Mouse (Mus musculus) right cerebral cortex, postnatal 25 days (tissue): ENCODE data around the gene Olfr1293-ps.

Source experiments
- DNase-seq: peaks from one replicate; pipeline ENCODE4 v3.0.0; 2022

Olfr1293-ps gene

GRCm38 (mm10) chr2:111524903-111525302 lies at the start of gene Olfr1293-ps:
Gene Olfr1293-ps, plus strand, starts transcription at chr2:111525203.
- no peak for DNase-seq

- no peak for DNase-seq
Observed at GRCm38 (mm10) chr2:111480519-111480918, 44.5 kb upstream of the Olfr1293-ps start, which contains the start of gene Olfr1289. Gene Olfr1289, plus strand, starts transcription at chr2:111480819.

- no peak for DNase-seq
Observed at GRCm38 (mm10) chr2:111493729-111494128, 31.3 kb upstream of the Olfr1293-ps start, which contains the start of gene Olfr1290. Gene Olfr1290, minus strand, starts transcription at chr2:111493829.

DNA sequence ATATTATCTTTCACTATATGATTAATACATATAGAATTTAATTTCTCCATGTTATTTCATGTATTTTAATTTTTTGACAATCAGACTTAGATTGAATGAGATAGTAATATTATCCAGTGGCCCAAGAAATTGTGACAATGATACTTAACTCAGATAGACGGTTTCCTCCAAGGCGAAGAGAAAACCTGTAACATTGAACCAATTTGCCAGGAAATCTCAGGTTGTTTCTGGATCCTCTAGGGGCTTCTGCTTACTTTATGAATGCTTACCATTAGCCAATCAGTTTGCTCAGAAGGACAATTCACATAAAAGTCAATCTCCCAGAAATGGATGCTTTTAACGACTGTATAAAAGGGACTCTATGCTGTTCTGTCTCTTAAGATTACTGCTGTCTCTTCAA lies 28.1 kb upstream of the Olfr1293-ps start, which contains the start of gene Olfr1291-ps1:
Gene Olfr1291-ps1, plus strand, starts transcription at position 301 of the 400 bp plus-strand sequence.
- DNase-seq: no peak

DNA sequence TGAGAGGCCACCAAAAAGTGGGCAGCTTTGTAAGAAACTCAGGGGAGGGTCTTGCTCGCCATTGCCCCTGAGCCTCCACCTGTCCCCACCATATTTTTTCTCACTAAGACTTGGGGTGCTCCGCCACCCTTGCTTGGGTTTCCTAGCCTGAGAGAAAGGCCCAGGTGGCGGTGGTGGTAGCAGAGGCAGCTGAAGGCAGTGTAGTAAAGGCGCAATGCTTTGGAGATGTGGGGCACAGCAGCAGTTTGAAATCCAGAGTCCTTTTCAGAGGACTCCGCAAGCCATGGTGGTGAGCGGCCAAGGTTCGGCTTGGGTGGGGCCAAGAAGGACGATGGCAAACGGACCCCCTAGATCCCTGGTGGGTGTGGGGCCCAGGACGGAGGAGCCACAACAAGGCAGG lies 7.6 kb upstream of the Olfr1293-ps start:
- DNase-seq: no peak

- DNase-seq: no peak
Observed at GRCm38 (mm10) chr2:111540191-111540590, 15.2 kb downstream of the Olfr1293-ps start, which contains the start of gene Olfr1294. Gene Olfr1294, minus strand, starts transcription at chr2:111540291.

DNA sequence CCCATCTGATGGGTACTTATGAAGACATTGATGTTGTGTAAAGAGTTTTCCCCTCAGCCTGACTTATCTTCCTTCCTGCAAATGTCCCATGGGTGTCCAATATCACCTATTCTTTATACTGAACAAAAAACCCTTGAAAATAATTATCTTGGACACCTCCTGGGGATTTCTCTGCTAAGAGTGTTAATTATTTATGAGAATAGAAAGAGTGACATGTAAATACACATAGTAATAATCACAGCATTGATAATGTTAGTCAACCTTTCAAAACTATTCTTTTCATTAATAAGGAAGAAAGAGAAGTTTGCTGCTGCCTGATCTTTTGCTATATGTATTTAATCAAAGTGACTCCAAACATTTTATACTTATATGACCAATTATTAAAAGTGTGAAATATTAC lies 44.6 kb downstream of the Olfr1293-ps start, which contains the start of gene Olfr1295:
Gene Olfr1295, minus strand, starts transcription at position 101 of the 400 bp plus-strand sequence.
- DNase-seq: no peak
